Mouse (Mus musculus): ENCODE results near the gene Hsd3b7. TPM values are rescaled to one million over a fixed set of nuclear protein-coding genes. Genes with fewer than 3 reads are reported as not detected.
A peak's percentile ranks its signal among the peaks of the same experiment; 100 is the strongest.

Hsd3b7 gene
- polyA plus RNA-seq, 1 experiment from 2014 or later: 5.0 TPM

DNA sequence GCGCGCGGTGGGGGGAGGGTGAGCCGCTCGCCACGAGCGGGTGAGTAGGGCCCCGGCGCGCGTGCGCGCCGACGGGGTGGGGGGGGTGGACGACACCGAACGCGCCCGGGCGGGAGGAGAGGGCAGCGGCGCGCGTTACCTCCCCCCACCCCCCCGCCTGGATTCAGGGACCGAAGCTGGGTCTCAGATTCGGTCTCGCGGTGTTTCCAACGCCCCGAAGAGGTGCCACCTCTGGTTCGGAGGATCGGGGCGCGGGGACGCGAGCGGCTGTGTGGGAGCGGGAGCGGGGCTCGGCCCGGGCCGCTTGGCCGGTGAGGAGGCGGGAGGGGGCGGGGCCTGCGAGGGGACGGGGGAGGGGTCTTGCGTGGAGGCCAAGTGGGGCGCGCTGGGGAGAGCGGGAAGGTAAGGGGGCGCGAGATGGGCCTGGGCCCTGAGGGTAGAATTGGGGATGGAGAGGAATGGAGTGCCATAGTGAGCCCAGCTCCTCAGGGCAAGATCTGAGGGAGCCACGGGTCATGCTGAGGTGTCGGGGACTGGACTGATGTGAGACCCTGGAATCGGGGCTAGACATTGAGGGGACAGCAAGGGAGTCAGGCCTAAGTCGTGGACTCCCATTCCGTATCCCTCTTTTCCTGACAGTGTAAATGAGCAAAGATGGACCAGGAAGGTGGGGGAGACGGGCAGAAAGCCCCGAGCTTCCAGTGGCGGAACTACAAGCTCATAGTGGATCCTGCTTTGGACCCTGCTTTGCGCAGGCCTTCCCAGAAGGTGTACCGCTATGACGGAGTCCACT, 22.7 kb upstream of the Hsd3b7 start:
- DNase-seq (ENCODE audit: low spot score): peak; percentile 79
- Histone ChIP-seq H3K4me1 (peaks cover 21% of the 10 kb centered on the region), H3K27ac (replicated peaks) (peak overlapping the region; percentile 100), H3K4me3 (peak overlapping the region; percentile 97), H3K27me3 (ENCODE audit: low read depth, poor library complexity, severe bottlenecking) (no peaks in the 10 kb centered on the region), H3K36me3 (peaks cover 43% of the 10 kb centered on the region), H3K9me3 (replicated peaks) (no peaks in the 10 kb centered on the region)
- 4% methylated on average over 60 of the region's 66 CpGs for WGBS

- Histone ChIP-seq H3K9me3 (replicated peaks) (no peaks in the 10 kb centered on the region), H3K36me3 (peaks cover 49% of the 10 kb centered on the region), H3K27me3 (ENCODE audit: low read depth, poor library complexity, severe bottlenecking) (no peaks in the 10 kb centered on the region), H3K4me1 (peaks cover 21% of the 10 kb centered on the region), H3K4me3 (peak overlapping the region; percentile 97), H3K27ac (replicated peaks) (peak overlapping the region; percentile 100)
- 78% methylated on average over 4 of the region's 4 CpGs for WGBS
- DNase-seq (ENCODE audit: low spot score): no peak
These were observed 22.1 kb upstream of the Hsd3b7 start for GRCm38 (mm10) chr7:127778350-127778749.

- H3K4me3 ChIP-seq: no peak within 1 kb of the TSS
- H3K4me1 ChIP-seq: no peaks in the 10 kb centered on the region
- no peak within 1 kb of the TSS for H3K27ac ChIP-seq (replicated peaks)
- H3K9me3 ChIP-seq (replicated peaks): no peaks in the 10 kb centered on the region
- DNase-seq (ENCODE audit: low spot score): no peak
- 95% methylated on average over 7 of the region's 7 CpGs for WGBS
- peaks cover 99% of the 10 kb centered on the region for H3K36me3 ChIP-seq
- no peaks in the 10 kb centered on the region for H3K27me3 ChIP-seq (ENCODE audit: low read depth, poor library complexity, severe bottlenecking)
These were observed 15.1 kb upstream of the Hsd3b7 start, which contains the start of gene Gm49388 for GRCm38 (mm10) chr7:127785308-127785707. Gene Gm49388, plus strand, starts transcription at chr7:127785608.

DNA sequence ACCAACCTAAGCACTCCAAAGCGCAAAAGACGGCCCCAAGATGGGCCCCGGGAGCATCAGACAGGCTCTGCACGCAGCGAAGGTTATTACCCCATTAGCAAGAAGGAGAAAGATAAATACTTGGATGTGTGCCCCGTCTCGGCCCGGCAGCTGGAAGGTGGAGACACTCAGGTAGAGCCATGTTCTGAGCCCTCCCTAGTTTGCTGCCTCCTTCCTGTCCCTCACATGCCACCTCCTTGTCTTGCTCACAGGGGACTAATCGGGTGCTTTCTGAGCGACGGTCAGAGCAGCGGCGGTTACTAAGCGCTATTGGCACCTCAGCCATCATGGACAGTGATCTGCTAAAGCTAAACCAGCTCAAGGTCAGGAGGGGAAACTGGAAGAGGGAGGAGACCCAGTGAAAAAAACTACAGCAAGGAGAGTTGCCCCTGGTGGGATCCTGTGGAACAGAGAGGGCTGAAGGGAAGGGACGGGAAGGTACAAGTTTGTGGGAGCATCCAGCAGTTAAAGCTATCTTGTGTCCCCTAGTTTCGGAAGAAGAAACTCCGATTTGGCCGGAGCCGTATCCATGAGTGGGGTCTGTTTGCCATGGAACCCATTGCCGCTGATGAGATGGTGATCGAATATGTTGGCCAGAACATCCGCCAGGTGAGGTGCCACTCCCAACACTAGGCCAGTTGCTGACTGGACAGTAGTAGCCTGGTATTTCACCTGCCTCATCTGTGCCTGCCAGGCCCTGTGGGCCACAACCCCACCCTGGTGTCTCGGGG, 3.1 kb upstream of the Hsd3b7 start:
- Histone ChIP-seq H3K9me3 (replicated peaks) (no peaks in the 10 kb centered on the region), H3K27me3 (ENCODE audit: low read depth, poor library complexity, severe bottlenecking) (no peaks in the 10 kb centered on the region), H3K4me3 (no peak overlapping the region), H3K4me1 (peaks cover 8% of the 10 kb centered on the region), H3K27ac (replicated peaks) (no peak overlapping the region), H3K36me3 (peaks cover 95% of the 10 kb centered on the region)
- no peak for DNase-seq (ENCODE audit: low spot score)
- WGBS: 97% methylated on average over 23 of the region's 23 CpGs

DNA sequence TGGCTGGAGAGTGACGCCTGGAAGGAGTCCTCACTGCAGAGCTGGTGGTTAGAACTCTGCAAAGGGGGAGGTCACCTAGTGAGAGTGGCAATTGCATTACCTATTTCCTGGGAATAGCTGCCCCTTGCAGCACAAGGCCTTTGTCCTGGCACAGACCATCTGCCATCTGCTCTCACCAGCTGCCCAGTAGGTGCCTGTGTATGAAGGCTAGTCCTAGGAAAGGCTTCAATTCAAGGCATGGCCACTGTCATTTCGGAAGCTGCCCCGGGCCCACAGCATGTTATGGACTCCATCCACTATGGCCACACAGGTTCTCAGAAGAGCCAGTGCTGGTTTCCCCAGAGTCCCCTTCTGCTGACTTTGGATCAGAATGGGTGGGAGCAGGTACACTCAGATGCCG, 1.8 kb upstream of the Hsd3b7 start:
- Histone ChIP-seq H3K4me1 (peaks cover 8% of the 10 kb centered on the region), H3K36me3 (peaks cover 93% of the 10 kb centered on the region), H3K27me3 (ENCODE audit: low read depth, poor library complexity, severe bottlenecking) (no peaks in the 10 kb centered on the region), H3K4me3 (no peak overlapping the region), H3K27ac (replicated peaks) (no peak overlapping the region), H3K9me3 (replicated peaks) (no peaks in the 10 kb centered on the region)
- WGBS: 87% methylated on average over 4 of the region's 4 CpGs
- DNase-seq (ENCODE audit: low spot score): no peak

DNA sequence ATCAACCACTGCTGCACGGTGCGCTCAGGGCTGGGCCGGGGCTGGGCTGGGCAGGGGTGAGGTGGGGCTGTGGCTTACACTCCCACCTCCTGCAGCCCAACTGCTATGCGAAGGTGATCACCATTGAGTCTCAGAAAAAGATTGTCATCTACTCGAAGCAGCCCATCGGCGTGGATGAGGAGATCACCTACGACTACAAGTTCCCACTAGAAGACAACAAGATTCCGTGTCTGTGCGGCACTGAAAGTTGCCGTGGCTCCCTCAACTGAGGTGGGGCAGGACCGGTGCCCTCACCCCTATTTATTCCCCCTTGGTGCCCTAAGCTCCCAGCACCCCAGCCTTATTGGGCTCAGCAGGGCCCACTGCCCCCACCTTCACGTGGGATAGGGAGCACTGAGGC, 1.2 kb upstream of the Hsd3b7 start:
- H3K4me1 ChIP-seq: peaks cover 8% of the 10 kb centered on the region
- H3K27ac ChIP-seq (replicated peaks): no peak overlapping the region
- H3K27me3 ChIP-seq (ENCODE audit: low read depth, poor library complexity, severe bottlenecking): no peaks in the 10 kb centered on the region
- peaks cover 87% of the 10 kb centered on the region for H3K36me3 ChIP-seq
- H3K9me3 ChIP-seq (replicated peaks): no peaks in the 10 kb centered on the region
- WGBS: 92% methylated on average over 13 of the region's 13 CpGs
- H3K4me3 ChIP-seq: no peak overlapping the region
- no peak for DNase-seq (ENCODE audit: low spot score)

DNA sequence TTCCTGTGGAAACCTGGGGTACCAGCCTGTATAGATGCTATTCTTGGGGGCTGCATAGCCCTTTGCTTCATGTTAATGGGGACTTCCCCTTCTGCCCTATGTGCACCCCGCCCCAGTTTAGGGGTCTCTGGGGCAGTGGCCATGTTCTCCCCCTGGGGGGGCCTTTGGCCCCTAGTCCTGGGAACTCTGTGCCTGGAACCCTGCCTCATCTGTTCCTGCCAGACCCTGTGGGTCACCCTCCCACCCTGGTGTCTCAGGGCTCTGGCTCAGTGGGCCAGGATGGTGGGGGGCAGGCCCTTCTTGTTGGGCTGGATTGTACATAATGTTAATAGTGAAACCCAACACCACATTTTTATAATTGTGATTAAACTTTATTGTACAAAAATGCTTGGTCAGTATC, 666 bp upstream of the Hsd3b7 start:
- WGBS: 100% methylated on average over 1 of the region's 1 CpGs
- Histone ChIP-seq H3K9me3 (replicated peaks) (no peaks in the 10 kb centered on the region), H3K27ac (replicated peaks) (no peak overlapping the region), H3K4me3 (no peak overlapping the region), H3K27me3 (ENCODE audit: low read depth, poor library complexity, severe bottlenecking) (no peaks in the 10 kb centered on the region), H3K36me3 (peaks cover 86% of the 10 kb centered on the region), H3K4me1 (peaks cover 8% of the 10 kb centered on the region)
- no peak for DNase-seq (ENCODE audit: low spot score)

DNA sequence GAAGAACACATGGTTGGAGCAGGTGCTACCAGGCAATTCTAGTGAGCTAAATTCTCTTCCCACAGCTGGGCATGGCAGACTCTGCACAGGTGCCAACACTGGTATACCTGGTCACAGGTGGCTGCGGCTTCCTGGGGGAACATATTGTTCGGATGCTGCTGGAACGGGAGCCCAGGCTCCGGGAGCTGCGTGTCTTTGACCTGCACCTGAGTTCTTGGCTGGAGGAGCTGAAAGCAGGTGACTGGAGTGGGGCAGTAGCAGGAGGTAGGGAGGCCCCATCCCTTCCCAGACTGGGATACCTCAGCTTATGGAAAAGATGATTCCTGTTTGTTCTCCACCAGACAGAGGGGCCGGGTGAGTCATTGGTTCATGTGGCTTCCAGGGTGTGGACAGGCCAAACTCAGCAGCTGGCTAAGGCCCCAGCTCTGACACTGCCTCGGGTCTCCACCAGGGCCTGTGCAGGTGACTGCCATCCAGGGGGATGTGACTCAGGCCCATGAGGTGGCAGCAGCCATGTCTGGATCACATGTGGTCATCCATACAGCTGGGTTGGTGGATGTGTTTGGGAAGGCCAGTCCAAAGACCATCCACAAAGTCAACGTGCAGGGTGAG, 712 bp downstream of the Hsd3b7 start:
- 93% methylated on average over 8 of the region's 8 CpGs for WGBS
- Histone ChIP-seq H3K27ac (replicated peaks) (no peak overlapping the region), H3K4me1 (peaks cover 8% of the 10 kb centered on the region), H3K27me3 (ENCODE audit: low read depth, poor library complexity, severe bottlenecking) (no peaks in the 10 kb centered on the region), H3K4me3 (no peak overlapping the region), H3K36me3 (peaks cover 78% of the 10 kb centered on the region), H3K9me3 (replicated peaks) (no peaks in the 10 kb centered on the region)
- no peak for DNase-seq (ENCODE audit: low spot score)

GRCm38 (mm10) chr7:127802313-127802712, 1.9 kb downstream of the Hsd3b7 start:
- Histone ChIP-seq H3K9me3 (replicated peaks) (no peaks in the 10 kb centered on the region), H3K27ac (replicated peaks) (no peak overlapping the region), H3K4me1 (peaks cover 8% of the 10 kb centered on the region), H3K27me3 (ENCODE audit: low read depth, poor library complexity, severe bottlenecking) (no peaks in the 10 kb centered on the region), H3K4me3 (no peak overlapping the region), H3K36me3 (peaks cover 70% of the 10 kb centered on the region)
- 95% methylated on average over 17 of the region's 17 CpGs for WGBS
- no peak for DNase-seq (ENCODE audit: low spot score)

- Histone ChIP-seq H3K27ac (replicated peaks) (no peak overlapping the region), H3K4me3 (no peak overlapping the region), H3K36me3 (peaks cover 61% of the 10 kb centered on the region), H3K27me3 (ENCODE audit: low read depth, poor library complexity, severe bottlenecking) (no peaks in the 10 kb centered on the region), H3K4me1 (no peaks in the 10 kb centered on the region), H3K9me3 (replicated peaks) (no peaks in the 10 kb centered on the region)
- no peak for DNase-seq (ENCODE audit: low spot score)
- WGBS: 78% methylated on average over 5 of the region's 5 CpGs
These were observed 8.4 kb downstream of the Hsd3b7 start for GRCm38 (mm10) chr7:127808821-127809220.

DNA sequence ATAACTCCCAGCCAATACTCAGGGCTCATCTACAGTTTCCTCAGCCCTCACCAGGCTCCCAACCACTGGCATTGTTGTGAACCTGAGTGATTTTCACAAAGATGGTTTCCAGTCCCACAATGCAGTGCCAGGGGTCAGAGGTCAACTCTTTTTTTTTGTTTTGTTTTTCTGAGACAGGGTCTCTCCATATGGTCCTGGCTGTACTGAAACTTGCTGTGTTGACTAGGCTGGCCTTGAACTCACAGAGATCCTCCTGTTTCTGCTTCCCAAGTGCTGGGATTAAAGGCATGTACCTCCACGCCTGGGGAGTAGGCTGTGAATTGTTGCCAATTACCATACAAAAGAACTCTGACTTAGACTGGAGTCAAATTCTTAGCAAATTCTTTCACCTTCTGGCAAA, 9.4 kb downstream of the Hsd3b7 start:
- 93% methylated on average over 1 of the region's 1 CpGs for WGBS
- DNase-seq (ENCODE audit: low spot score): no peak
- Histone ChIP-seq H3K4me1 (no peaks in the 10 kb centered on the region), H3K36me3 (peaks cover 68% of the 10 kb centered on the region), H3K27ac (replicated peaks) (no peak overlapping the region), H3K27me3 (ENCODE audit: low read depth, poor library complexity, severe bottlenecking) (no peaks in the 10 kb centered on the region), H3K9me3 (replicated peaks) (no peaks in the 10 kb centered on the region), H3K4me3 (no peak overlapping the region)

GRCm38 (mm10) chr7:127810650-127811049, 10.2 kb downstream of the Hsd3b7 start:
- Histone ChIP-seq H3K9me3 (replicated peaks) (no peaks in the 10 kb centered on the region), H3K27me3 (ENCODE audit: low read depth, poor library complexity, severe bottlenecking) (no peaks in the 10 kb centered on the region), H3K4me3 (no peak overlapping the region), H3K27ac (replicated peaks) (no peak overlapping the region), H3K36me3 (peaks cover 68% of the 10 kb centered on the region), H3K4me1 (no peaks in the 10 kb centered on the region)
- DNase-seq (ENCODE audit: low spot score): no peak
- WGBS: 83% methylated on average over 10 of the region's 10 CpGs

GRCm38 (mm10) chr7:127811240-127811639, 10.8 kb downstream of the Hsd3b7 start:
- WGBS: 85% methylated on average over 4 of the region's 4 CpGs
- Histone ChIP-seq H3K9me3 (replicated peaks) (no peaks in the 10 kb centered on the region), H3K27me3 (ENCODE audit: low read depth, poor library complexity, severe bottlenecking) (no peaks in the 10 kb centered on the region), H3K27ac (replicated peaks) (no peak overlapping the region), H3K36me3 (peaks cover 68% of the 10 kb centered on the region), H3K4me3 (no peak overlapping the region), H3K4me1 (no peaks in the 10 kb centered on the region)
- DNase-seq (ENCODE audit: low spot score): no peak
